Mouse (Mus musculus) liver, adult 2 months (tissue): ENCODE results near the gene Sult6b1. TPM values are rescaled to one million over a fixed set of nuclear protein-coding genes. Genes with fewer than 3 reads are reported as not detected.

Experiments used
- DNase-seq: peaks from one replicate; pipeline ENCODE4 v3.0.0-alpha.2; 2011; ENCODE audit warnings: low read depth, low spot score; ENCODE audit errors: extremely low read depth
- H3K27ac ChIP-seq: fragments of 200-500 bp; replicated peaks from 2 replicates; pipeline ENCODE4 v1.5.1; 2012; ENCODE audit warnings: low read depth, mild to moderate bottlenecking, control low read depth, inconsistent platforms, low read length; ENCODE audit not compliant: insufficient read depth
- H3K27me3 ChIP-seq: fragments of 200-500 bp; 2 replicates; pipeline ENCODE4 v1.6.1; 2012; ENCODE audit warnings: mild to moderate bottlenecking, moderate library complexity, low read length, inconsistent platforms; ENCODE audit not compliant: control insufficient read depth, insufficient read depth
- H3K36me3 ChIP-seq: fragments of 200-500 bp; 2 replicates; pipeline ENCODE4 v1.6.1; 2012; ENCODE audit warnings: low read length, inconsistent platforms; ENCODE audit not compliant: control insufficient read depth, insufficient read depth
- H3K4me1 ChIP-seq: fragments of 200-500 bp; 2 replicates; pipeline ENCODE4 v1.6.1; 2011; ENCODE audit warnings: low read length; ENCODE audit not compliant: control insufficient read depth, insufficient read depth
- H3K4me3 ChIP-seq: fragments of 200-500 bp; 2 replicates; pipeline ENCODE4 v1.5.1; 2011; ENCODE audit warnings: low read depth, mild to moderate bottlenecking, control low read depth, low read length, moderate library complexity; ENCODE audit not compliant: insufficient read depth
- H3K79me2 ChIP-seq: fragments of 200-500 bp; 2 replicates; pipeline ENCODE4 v1.6.1; 2012; ENCODE audit warnings: inconsistent platforms, mild to moderate bottlenecking, low read length, moderate library complexity; ENCODE audit not compliant: control insufficient read depth, insufficient read depth
- H3K9ac ChIP-seq: fragments of 200-500 bp; 2 replicates; pipeline ENCODE4 v1.6.1; 2012; ENCODE audit warnings: low read depth, mild to moderate bottlenecking, control low read depth, inconsistent platforms, low read length
- CTCF ChIP-seq: fragments of 200-500 bp; IDR thresholded peaks from 2 replicates; pipeline ENCODE4 v1.5.1; 2011; ENCODE audit warnings: low read depth, low read length, control low read depth
- POLR2A ChIP-seq: fragments of 200-500 bp; IDR thresholded peaks from 2 replicates; pipeline ENCODE4 v1.6.1; 2011; ENCODE audit warnings: low read length, control low read depth; ENCODE audit not compliant: insufficient read depth; ENCODE audit errors: extremely low read depth
- WGBS: fragments of 180-500 bp; shearing (Covaris S2); methylation state at CpG from one replicate; pipeline ENCODE4 v1.1.7; 2018; 5-methylcytosine and 5-hydroxymethylcytosine counted together
- polyA plus RNA-seq: library from polyadenylated mRNA; depleted of rRNA; stranded (reverse); fragments of >200 nt; gene quantifications from 2 replicates; pipeline ENCODE4 v1.2.3, GENCODE M21; 2012
- total RNA-seq: library from RNA; depleted of rRNA; stranded (reverse); fragments of >200 nt; gene quantifications from 2 replicates; pipeline ENCODE4 v1.2.3, GENCODE M21; 2014

Gene Sult6b1
- total and polyA plus RNA-seq, 2 experiments: not detected

DNA sequence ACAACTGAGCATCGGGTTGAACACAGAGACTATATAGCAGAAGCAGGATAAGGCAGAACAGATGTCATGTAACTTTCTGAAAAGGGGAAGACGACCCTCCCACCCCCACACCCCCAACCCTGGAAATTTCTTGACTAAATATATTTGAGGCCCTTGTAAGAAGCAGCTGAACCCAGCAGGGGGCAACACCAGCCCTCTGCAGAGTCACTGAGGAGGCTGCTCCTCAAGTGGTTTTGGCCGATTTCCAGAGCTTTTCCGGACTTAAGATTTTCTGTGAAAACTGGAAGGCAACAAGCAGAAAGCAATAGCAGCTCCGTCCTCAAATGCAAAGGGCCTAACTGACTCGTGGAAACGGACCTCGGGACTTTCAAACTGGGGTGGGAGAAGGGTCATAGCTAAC is 11.4 kb downstream of the Sult6b1 start:
- H3K4me1 ChIP-seq: no peaks in the 10 kb centered on the region
- peak; percentile 43 for DNase-seq
- no peaks in the 10 kb centered on the region for H3K27me3 ChIP-seq
- H3K79me2 ChIP-seq: no peaks in the 10 kb centered on the region
- WGBS: 30% methylated on average over 8 of the region's 8 CpGs
- TF ChIP-seq POLR2A (no peak), CTCF (peak; percentile 66)
- H3K27ac ChIP-seq: no peak overlapping the region
- H3K4me3 ChIP-seq: no peak overlapping the region
- no peaks in the 10 kb centered on the region for H3K36me3 ChIP-seq
- H3K9ac ChIP-seq: no peak overlapping the region

GRCm38 (mm10) chr17:78894991-78895390 is 11.8 kb downstream of the Sult6b1 start:
- no peaks in the 10 kb centered on the region for H3K36me3 ChIP-seq
- no peak for DNase-seq
- 68% methylated on average over 7 of the region's 7 CpGs for WGBS

DNA sequence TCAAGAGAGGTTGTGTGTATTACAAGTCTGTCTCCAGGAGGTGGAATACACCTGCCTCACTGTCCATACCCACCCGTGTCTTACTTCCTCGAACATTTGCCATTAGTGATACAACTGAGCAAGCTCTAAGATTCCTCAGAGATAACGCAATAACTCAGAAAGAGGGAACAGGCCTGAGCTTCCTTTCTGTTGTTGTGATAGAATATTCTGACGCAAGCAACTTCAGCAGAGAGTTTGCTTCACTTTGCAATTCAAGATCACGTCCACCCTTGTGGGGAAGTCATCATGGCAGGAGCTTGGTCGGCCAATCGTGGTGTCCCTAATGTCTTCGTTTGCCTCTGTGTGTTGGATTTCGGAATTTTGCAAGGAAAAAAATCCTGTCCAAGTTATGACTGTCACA is 15.8 kb downstream of the Sult6b1 start:
- peak; percentile 22 for DNase-seq
- no peaks in the 10 kb centered on the region for H3K36me3 ChIP-seq
- H3K4me1 ChIP-seq: no peaks in the 10 kb centered on the region
- H3K27ac ChIP-seq: no peak overlapping the region
- H3K27me3 ChIP-seq: no peaks in the 10 kb centered on the region
- H3K9ac ChIP-seq: no peak overlapping the region
- H3K79me2 ChIP-seq: no peaks in the 10 kb centered on the region
- 77% methylated on average over 9 of the region's 9 CpGs for WGBS
- H3K4me3 ChIP-seq: no peak overlapping the region
- TF ChIP-seq POLR2A: no peak
- no peak for TF ChIP-seq CTCF

More at GRCm38 (mm10) chr17:78894991-78895390, 11.8 kb downstream of the Sult6b1 start:
- TF ChIP-seq CTCF: no peak
- no peak for TF ChIP-seq POLR2A
- Histone ChIP-seq H3K4me1 (no peaks in the 10 kb centered on the region), H3K27ac (no peak overlapping the region), H3K4me3 (no peak overlapping the region), H3K79me2 (no peaks in the 10 kb centered on the region), H3K27me3 (no peaks in the 10 kb centered on the region), H3K9ac (no peak overlapping the region)

DNA sequence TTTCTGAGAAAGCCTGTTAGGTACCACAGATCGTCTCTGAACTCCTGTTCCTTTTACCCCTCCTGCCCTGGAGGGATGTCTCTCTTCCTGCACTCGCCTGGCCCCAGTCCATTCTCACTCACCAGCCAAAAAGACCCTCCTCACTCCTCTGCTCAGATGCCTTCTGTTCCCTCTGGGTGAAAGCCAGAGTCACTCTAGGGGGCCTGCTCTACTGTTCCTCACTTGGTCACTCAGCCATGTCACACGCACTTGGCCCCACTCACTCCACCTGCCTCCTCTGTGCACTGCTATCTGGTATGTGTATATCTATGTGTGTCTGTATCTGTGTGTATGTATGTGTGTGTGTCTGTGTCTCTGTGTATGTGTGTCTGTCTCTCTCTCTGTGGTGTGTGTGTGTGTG is 17.6 kb downstream of the Sult6b1 start:
- TF ChIP-seq POLR2A (no peak), CTCF (no peak)
- Histone ChIP-seq H3K27ac (no peak overlapping the region), H3K4me3 (no peak overlapping the region), H3K36me3 (no peaks in the 10 kb centered on the region), H3K9ac (no peak overlapping the region), H3K79me2 (no peaks in the 10 kb centered on the region), H3K27me3 (no peaks in the 10 kb centered on the region), H3K4me1 (no peaks in the 10 kb centered on the region)
- 70% methylated on average over 3 of the region's 3 CpGs for WGBS
- no peak for DNase-seq

GRCm38 (mm10) chr17:78888554-78888953 is 18.2 kb downstream of the Sult6b1 start:
- Histone ChIP-seq H3K4me3 (no peak overlapping the region), H3K4me1 (no peaks in the 10 kb centered on the region), H3K27ac (no peak overlapping the region), H3K27me3 (no peaks in the 10 kb centered on the region), H3K79me2 (no peaks in the 10 kb centered on the region), H3K36me3 (no peaks in the 10 kb centered on the region), H3K9ac (no peak overlapping the region)
- WGBS: 84% methylated on average over 4 of the region's 4 CpGs
- no peak for TF ChIP-seq CTCF
- TF ChIP-seq POLR2A: no peak
- no peak for DNase-seq

- peaks cover 8% of the 10 kb centered on the region; the same call in 1 of the 2 replicates for H3K79me2 ChIP-seq
- H3K9ac ChIP-seq: no peak overlapping the region
- H3K27ac ChIP-seq: no peak overlapping the region
- peaks cover 7% of the 10 kb centered on the region for H3K4me1 ChIP-seq
- no peak overlapping the region for H3K4me3 ChIP-seq
- TF ChIP-seq POLR2A (no peak), CTCF (no peak)
- H3K27me3 ChIP-seq: no peaks in the 10 kb centered on the region
- 82% methylated on average over 5 of the region's 5 CpGs for WGBS
- no peaks in the 10 kb centered on the region for H3K36me3 ChIP-seq
- no peak for DNase-seq
Observed at GRCm38 (mm10) chr17:78885286-78886065, 21.3 kb downstream of the Sult6b1 start.
